ENCODE assay signal across 20 mouse cellular contexts in the genomic region with DNA sequence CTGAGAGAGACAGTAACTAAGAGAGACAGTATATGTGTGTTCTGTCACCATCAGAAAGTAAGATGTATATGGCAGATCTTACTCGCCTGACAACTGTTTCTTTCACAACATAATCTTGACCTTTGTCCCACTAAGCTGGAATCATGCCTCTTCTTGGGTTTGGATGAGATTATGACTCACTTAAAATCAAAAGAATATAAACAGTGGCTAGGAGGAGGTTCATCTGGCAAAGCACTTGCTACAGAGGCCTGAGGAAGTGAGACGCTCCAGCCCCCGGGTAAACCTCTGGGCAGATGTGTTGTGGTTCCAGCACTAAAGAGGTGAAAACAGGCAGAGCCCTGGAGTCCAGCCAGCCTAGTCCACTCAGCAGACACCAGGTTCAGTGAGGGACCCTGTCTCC. TPM values are rescaled to one million over a fixed set of nuclear protein-coding genes. Genes with fewer than 3 reads are reported as not detected.
DNase-seq lines count a peak whose midpoint lies in the region; ATAC-seq and TF ChIP-seq lines count a peak whose summit lies in the region.
"Had no signal": no experiment of that assay in that cellular context is flagged by ENCODE, and none has a peak within 500 bp of the region (broad histone marks: within the 10 kb centered on the region; RNA-seq: fewer than 3 reads in every experiment).

No protein-coding gene starts in this region.

- peak; percentile 96 for DNase-seq in heart, adult 11 months
- DNase-seq in heart, embryonic 10.5 days (ENCODE audit: low spot score), result no peak
- peak; percentile 12 for DNase-seq in ovary, postnatal 36 days (ENCODE audit: low spot score)
- DNase-seq in ovary, postnatal 14 days (ENCODE audit: low spot score), result no peak
- DNase-seq in heart, adult 9 months (ENCODE audit: low spot score in 2 of 2), result peak; percentile 30 to 66
- DNase-seq in lung, postnatal 4 days, result peak; percentile 36 to 67
- DNase-seq in right cerebral cortex, postnatal 25 days, result no peak
- DNase-seq in hindbrain, postnatal 0 days (ENCODE audit: low spot score), result no peak
- DNase-seq: cerebellum, postnatal 14 days; kidney, postnatal 10 days; layer of hippocampus, adult 9-11 months; lung, embryonic 14.5 days had no signal

- peaks cover 3% of the 10 kb centered on the region; the same call in 1 of the 2 replicates for H3K4me1 ChIP-seq in heart, embryonic 10.5 days
- H3K4me1 ChIP-seq in hindbrain, postnatal 0 days (ENCODE audit: insufficient read depth, low read length), result no peaks in the 10 kb centered on the region

- H3K4me3 ChIP-seq in heart, embryonic 10.5 days, result no peak overlapping the region
- H3K4me3 ChIP-seq in hindbrain, postnatal 0 days (ENCODE audit: low read length), result no peak overlapping the region
- H3K4me3 ChIP-seq: midbrain, embryonic 10.5 days had no signal

- 62% methylated on average over 3 of the region's 3 CpGs for WGBS in heart, embryonic 10.5 days
- WGBS in hindbrain, postnatal 0 days, result 85% methylated on average over 3 of the region's 3 CpGs

- TF ChIP-seq CTCF in hindbrain, postnatal 0 days (IDR thresholded peaks at IDR 0.05; ENCODE audit: low read depth), result no peak

- no peak overlapping the region for H3K27ac ChIP-seq in heart, embryonic 10.5 days
- H3K27ac ChIP-seq in hindbrain, postnatal 0 days, result no peak overlapping the region
- H3K27ac ChIP-seq: midbrain, embryonic 10.5 days had no signal

- no peaks in the 10 kb centered on the region for H3K27me3 ChIP-seq in heart, embryonic 10.5 days (ENCODE audit: insufficient read depth, poor library complexity, severe bottlenecking)
- H3K27me3 ChIP-seq in hindbrain, postnatal 0 days (ENCODE audit: insufficient read depth, low read length), result no peaks in the 10 kb centered on the region

- no peak overlapping the region for H3K9ac ChIP-seq in hindbrain, postnatal 0 days (replicated peaks; ENCODE audit: low read length)
- H3K9ac ChIP-seq: lung, embryonic 14.5 days had no signal

- H3K4me2 ChIP-seq in hindbrain, postnatal 0 days (ENCODE audit: low read depth, low read length), result no peak overlapping the region
- H3K4me2 ChIP-seq: lung, embryonic 14.5 days had no signal

- H3K9me3 ChIP-seq in heart, embryonic 10.5 days, result no peaks in the 10 kb centered on the region
- no peaks in the 10 kb centered on the region for H3K9me3 ChIP-seq in hindbrain, postnatal 0 days (ENCODE audit: low read length)
- H3K9me3 ChIP-seq: midbrain, embryonic 10.5 days had no signal

- no peak for ATAC-seq in hindbrain, postnatal 0 days
- ATAC-seq: activated CD4-positive, CD25-positive, alpha-beta regulatory T cell, adult 4 months; forebrain, embryonic 16.5 days had no signal

- H3K36me3 ChIP-seq in heart, embryonic 10.5 days, result no peaks in the 10 kb centered on the region
- H3K36me3 ChIP-seq in hindbrain, postnatal 0 days (ENCODE audit: insufficient read depth, low read length), result no peaks in the 10 kb centered on the region
- H3K36me3 ChIP-seq: midbrain, embryonic 10.5 days had no signal

RNA-seq across cellular contexts. Expression of a gene that starts 15.7 kb away (rescaled TPM):
- 36.5 and 54.4 TPM in 2 replicates for polyA plus RNA-seq in heart, embryonic 10.5 days (2016; fragmentation: Nextera tagmentation; extraction: Ambion mirVana)
- 15.9 and 20.2 TPM in 2 replicates for total RNA-seq in hindbrain, postnatal 0 days (2014; rRNA removed)
- 10.5 and 11.6 TPM in 2 replicates for polyA plus RNA-seq in hindbrain, postnatal 0 days (2015; fragmentation: Nextera tagmentation; extraction: Ambion mirVana)
- total RNA-seq: MEL had no signal
- polyA plus RNA-seq: activated CD4-positive, CD25-positive, alpha-beta regulatory T cell, adult 4 months had no signal

RNA-seq across cellular contexts. Expression of a gene that starts 21.2 kb away (rescaled TPM):
- 0.70 and 1.7 TPM in 2 replicates for polyA plus RNA-seq in heart, embryonic 10.5 days (2016; fragmentation: Nextera tagmentation; extraction: Ambion mirVana)
- total RNA-seq in hindbrain, postnatal 0 days (2014; rRNA removed), result not detected in 2 replicates
- not detected in 2 replicates for polyA plus RNA-seq in hindbrain, postnatal 0 days (2015; fragmentation: Nextera tagmentation; extraction: Ambion mirVana)
- total RNA-seq: gastrocnemius, adult 8-10 months; hematopoietic stem cell, adult 5-6 weeks; left cerebral cortex, postnatal 10 days; MEL had no signal
- polyA plus RNA-seq: activated CD4-positive, CD25-positive, alpha-beta regulatory T cell, adult 4 months; forebrain, embryonic 16.5 days; neural tube, embryonic 14.5 days had no signal

RNA-seq across cellular contexts. Expression of a gene that starts 38.3 kb away (rescaled TPM):
- 0.32 and 0.69 TPM in 2 replicates for polyA plus RNA-seq in heart, embryonic 10.5 days (2016; fragmentation: Nextera tagmentation; extraction: Ambion mirVana)
- total RNA-seq in hindbrain, postnatal 0 days (2014; rRNA removed), result 0.90 and 4.8 TPM in 2 replicates
- polyA plus RNA-seq in hindbrain, postnatal 0 days (2015; fragmentation: Nextera tagmentation; extraction: Ambion mirVana), result 0.64 and 0.83 TPM in 2 replicates
- total RNA-seq: gastrocnemius, adult 8-10 months; hematopoietic stem cell, adult 5-6 weeks had no signal
- polyA plus RNA-seq: activated CD4-positive, CD25-positive, alpha-beta regulatory T cell, adult 4 months; forebrain, embryonic 16.5 days; neural tube, embryonic 14.5 days had no signal

RNA-seq across cellular contexts. Expression of a gene that starts 48.2 kb away (rescaled TPM):
- 3.9 and 5.5 TPM in 2 replicates for polyA plus RNA-seq in heart, embryonic 10.5 days (2016; fragmentation: Nextera tagmentation; extraction: Ambion mirVana)
- not detected in 2 replicates for total RNA-seq in hindbrain, postnatal 0 days (2014; rRNA removed)
- 0.18 TPM in 1 of 2 replicates, not detected in the other for polyA plus RNA-seq in hindbrain, postnatal 0 days (2015; fragmentation: Nextera tagmentation; extraction: Ambion mirVana)
- total RNA-seq: gastrocnemius, adult 8-10 months had no signal
- polyA plus RNA-seq: activated CD4-positive, CD25-positive, alpha-beta regulatory T cell, adult 4 months; forebrain, embryonic 16.5 days; neural tube, embryonic 14.5 days had no signal

Comparison
In these comparisons a context has a peak if more than half of its experiments do, and no peak if none do; other contexts are left out.
1. DNase-seq: peak in heart, adult 11 months (single experiment), ovary, postnatal 36 days (single experiment), heart, adult 9 months (2 of 2) and lung, postnatal 4 days (2 of 2); none in heart, embryonic 10.5 days (single experiment), ovary, postnatal 14 days (single experiment), right cerebral cortex, postnatal 25 days (single experiment) and hindbrain, postnatal 0 days (single experiment).